Mouse (Mus musculus): ENCODE results near the gene Dmkn.
"Not testable (repeated sequence)": the region's sequence is repeated elsewhere in the genome, so short reads cannot be mapped to it uniquely, and the experiment has no call there.

The Dmkn gene

GRCm38 (mm10) chr7:30763456-30763855, at the start of gene Dmkn:
TSS of gene Dmkn (plus strand) at chr7:30763756.
- DNase-seq (ENCODE audit: low read depth) = no peak

GRCm38 (mm10) chr7:30717006-30717715, 46.4 kb upstream of the Dmkn start:
- DNase-seq (ENCODE audit: low read depth) = no peak

GRCm38 (mm10) chr7:30717716-30718046, 45.9 kb upstream of the Dmkn start:
- no peak for DNase-seq (ENCODE audit: low read depth)

- no peak for DNase-seq (ENCODE audit: low read depth)
Observed at GRCm38 (mm10) chr7:30719669-30720068, 43.9 kb upstream of the Dmkn start.

GRCm38 (mm10) chr7:30721286-30721685, 42.3 kb upstream of the Dmkn start:
- DNase-seq (ENCODE audit: low read depth) = no peak

- no peak for DNase-seq (ENCODE audit: low read depth)
Observed at GRCm38 (mm10) chr7:30723274-30723953, 40.1 kb upstream of the Dmkn start.

- no peak for DNase-seq (ENCODE audit: low read depth)
Observed at GRCm38 (mm10) chr7:30728214-30728613, 35.3 kb upstream of the Dmkn start.

GRCm38 (mm10) chr7:30728739-30729395, 34.7 kb upstream of the Dmkn start:
- DNase-seq (ENCODE audit: low read depth) = peak; percentile 70

- peak; percentile 99 for DNase-seq (ENCODE audit: low read depth)
Observed at GRCm38 (mm10) chr7:30729396-30730063, 34.0 kb upstream of the Dmkn start, which contains the start of gene Tmem147. TSS of gene Tmem147 (minus strand) at chr7:30729540.

GRCm38 (mm10) chr7:30730064-30730722, 33.4 kb upstream of the Dmkn start:
- DNase-seq (ENCODE audit: low read depth) = not testable (repeated sequence)

- DNase-seq (ENCODE audit: low read depth) = peak; percentile 69
Observed at GRCm38 (mm10) chr7:30736211-30736610, 27.3 kb upstream of the Dmkn start.

GRCm38 (mm10) chr7:30742570-30742969, 21.0 kb upstream of the Dmkn start:
- DNase-seq (ENCODE audit: low read depth) = peak; percentile 42

GRCm38 (mm10) chr7:30743617-30744016, 19.9 kb upstream of the Dmkn start, which contains the start of gene Gapdhs:
TSS of gene Gapdhs (minus strand) at chr7:30743681.
- not testable (repeated sequence) for DNase-seq (ENCODE audit: low read depth)

- DNase-seq (ENCODE audit: low read depth) = no peak
Observed at GRCm38 (mm10) chr7:30744022-30744598, 19.4 kb upstream of the Dmkn start.

- DNase-seq (ENCODE audit: low read depth) = no peak
Observed at GRCm38 (mm10) chr7:30747525-30748204, 15.9 kb upstream of the Dmkn start.

- DNase-seq (ENCODE audit: low read depth) = no peak
Observed at GRCm38 (mm10) chr7:30749824-30750606, 13.5 kb upstream of the Dmkn start.

- no peak for DNase-seq (ENCODE audit: low read depth)
Observed at GRCm38 (mm10) chr7:30751086-30751669, 12.4 kb upstream of the Dmkn start, which contains the start of gene Sbsn. TSS of gene Sbsn (plus strand) at chr7:30751471.

GRCm38 (mm10) chr7:30757001-30757400, 6.6 kb upstream of the Dmkn start:
- no peak for DNase-seq (ENCODE audit: low read depth)

GRCm38 (mm10) chr7:30758853-30759252, 4.7 kb upstream of the Dmkn start:
- DNase-seq (ENCODE audit: low read depth) = no peak
